Mouse (Mus musculus) retina, postnatal 7 days (tissue): ENCODE measurements around the gene Plekhg1.

Source experiments
- DNase-seq: peaks from one replicate; pipeline ENCODE4 v3.0.0-alpha.2; 2012; ENCODE audit warnings: low read depth, low spot score

Gene Plekhg1

DNA sequence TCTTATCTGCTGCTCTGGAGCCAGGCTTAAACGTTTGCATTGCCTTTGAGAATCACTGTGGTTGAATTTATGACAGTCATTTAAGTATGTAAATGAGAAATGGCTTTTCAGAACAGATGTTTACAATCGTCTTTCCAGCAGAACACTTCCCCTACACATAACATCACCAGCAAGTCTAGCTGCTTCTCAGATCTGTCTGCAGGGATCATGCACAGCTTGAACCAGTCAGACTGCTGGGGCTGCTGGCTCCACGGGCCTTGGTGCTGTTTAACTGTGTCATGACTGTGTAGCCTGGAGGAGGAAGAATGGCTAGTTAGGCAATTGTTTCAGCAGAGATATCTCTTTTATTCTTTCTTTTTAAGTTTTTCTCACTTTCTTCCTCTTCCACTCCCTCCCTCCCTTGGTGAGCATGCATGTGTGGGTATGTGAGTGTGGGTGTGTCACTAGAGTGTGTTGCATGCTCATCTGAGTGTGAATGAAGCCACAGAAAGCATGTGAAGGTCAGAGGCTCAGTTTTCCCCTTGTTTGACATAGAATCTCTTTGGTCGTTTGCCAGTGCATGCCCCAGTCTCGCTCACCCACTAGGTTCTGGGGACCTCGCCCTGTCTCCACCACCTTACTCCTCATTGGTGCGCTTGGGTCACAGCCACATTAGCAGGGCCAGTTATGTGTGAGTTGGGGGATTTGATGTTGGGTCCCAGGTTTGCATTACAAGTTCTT is 266.3 kb downstream of the Plekhg1 start:
- no peak for DNase-seq
